Mouse (Mus musculus): ENCODE results near the gene Lrrc52. TPM values are rescaled to one million over a fixed set of nuclear protein-coding genes. Genes with fewer than 3 reads are reported as not detected.

Lrrc52 gene
- polyA plus RNA-seq, 2 experiments = 0.02 TPM; not detected in 1

DNA sequence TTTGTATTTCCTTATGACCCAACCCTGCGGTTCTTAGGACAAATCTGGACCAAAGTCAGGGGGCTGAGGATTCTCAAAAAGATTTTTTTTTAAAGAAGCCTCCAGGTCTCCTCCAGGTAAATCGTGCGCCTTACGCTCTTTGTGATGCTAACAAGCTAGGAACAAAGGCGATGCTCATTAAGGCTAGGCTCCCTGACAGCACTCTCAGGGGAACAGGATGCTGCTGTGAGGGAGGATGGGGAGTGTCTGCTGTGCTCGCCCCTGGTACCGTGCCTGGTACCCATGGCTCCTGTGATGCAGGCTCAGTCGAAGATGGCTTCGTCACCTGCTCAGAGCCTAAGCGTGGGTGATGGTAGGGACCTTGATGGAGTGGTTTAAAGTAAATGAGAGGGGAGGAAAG lies 31.4 kb upstream of the Lrrc52 start:
- Histone ChIP-seq H3K4me1 (replicated peaks; ENCODE audit: control insufficient read depth in 2 of 2, insufficient read depth in 2 of 2, low read length in 1 of 2) (no peaks in the 10 kb centered on the region), H3K4me3 (ENCODE audit: insufficient read depth in 1 of 2, low read depth in 2 of 2, low read length in 2 of 2) (no peak overlapping the region), H3K9me3 (ENCODE audit: control insufficient read depth, low read length) (no peaks in the 10 kb centered on the region), H3K27me3 (ENCODE audit: control insufficient read depth, insufficient read depth, low read length) (no peaks in the 10 kb centered on the region), H3K36me3 (replicated peaks; ENCODE audit: control insufficient read depth, insufficient read depth, low read depth) (no peaks in the 10 kb centered on the region), H3K9ac (replicated peaks) (no peak overlapping the region), H3K4me2 (ENCODE audit: low read depth) (no peak overlapping the region), H3K27ac (no peak overlapping the region)
- no peak for DNase-seq (ENCODE audit: low read depth in 3 of 3, low spot score in 3 of 3)
- no peak for ATAC-seq (ENCODE audit: insufficient read depth)
- 33% methylated on average over 10 of the region's 10 CpGs for WGBS (ENCODE audit: insufficient replicate concordance)
- TF ChIP-seq CTCF (IDR thresholded peaks at IDR 0.05; ENCODE audit: low read depth) (no peak), EP300 (IDR thresholded peaks at IDR 0.05; ENCODE audit: low read depth) (no peak)

- Histone ChIP-seq H3K4me3 (ENCODE audit: insufficient read depth in 1 of 2, low read depth in 2 of 2, low read length in 2 of 2) (no peak overlapping the region), H3K9me3 (ENCODE audit: control insufficient read depth, low read length) (no peaks in the 10 kb centered on the region), H3K9ac (replicated peaks) (no peak overlapping the region), H3K27ac (no peak overlapping the region), H3K4me1 (replicated peaks; ENCODE audit: control insufficient read depth in 2 of 2, insufficient read depth in 2 of 2, low read length in 1 of 2) (no peaks in the 10 kb centered on the region), H3K4me2 (ENCODE audit: low read depth) (no peak overlapping the region), H3K27me3 (ENCODE audit: control insufficient read depth, insufficient read depth, low read length) (no peaks in the 10 kb centered on the region), H3K36me3 (replicated peaks; ENCODE audit: control insufficient read depth, insufficient read depth, low read depth) (no peaks in the 10 kb centered on the region)
- 25% methylated on average over 3 of the region's 3 CpGs for WGBS (ENCODE audit: insufficient replicate concordance)
- TF ChIP-seq CTCF (IDR thresholded peaks at IDR 0.05; ENCODE audit: low read depth) = no peak
- no peak for TF ChIP-seq EP300 (IDR thresholded peaks at IDR 0.05; ENCODE audit: low read depth)
- DNase-seq (ENCODE audit: low read depth in 3 of 3, low spot score in 3 of 3) (no peak), ATAC-seq (ENCODE audit: insufficient read depth) (no peak)
Measured at GRCm38 (mm10) chr1:167497560-167497959, 31.0 kb upstream of the Lrrc52 start.

DNA sequence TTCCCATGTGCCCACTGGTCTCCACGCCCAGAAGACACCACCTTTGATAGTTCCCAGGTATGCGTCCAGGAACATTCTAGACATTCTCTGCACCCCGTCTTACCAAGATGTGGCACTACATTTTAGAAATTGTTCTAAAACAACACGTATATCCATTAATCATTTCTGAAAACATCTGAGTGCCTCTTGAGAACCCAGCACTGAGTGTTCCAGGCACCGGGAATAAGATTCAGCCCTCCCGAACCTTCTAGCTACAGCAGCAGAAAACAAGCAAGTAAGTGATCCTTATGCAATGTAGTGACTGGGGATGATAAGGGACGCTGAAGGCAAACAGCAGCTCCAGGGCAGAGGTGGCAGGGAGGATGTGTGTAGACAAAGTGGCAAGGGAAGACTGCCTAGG lies 24.9 kb upstream of the Lrrc52 start:
- Histone ChIP-seq H3K36me3 (replicated peaks; ENCODE audit: control insufficient read depth, insufficient read depth, low read depth) (no peaks in the 10 kb centered on the region), H3K4me3 (ENCODE audit: insufficient read depth in 1 of 2, low read depth in 2 of 2, low read length in 2 of 2) (no peak overlapping the region), H3K27ac (no peak overlapping the region), H3K9ac (replicated peaks) (no peak overlapping the region), H3K4me1 (replicated peaks; ENCODE audit: control insufficient read depth in 2 of 2, insufficient read depth in 2 of 2, low read length in 1 of 2) (0 out of 4 replicates have a peak, but pooled peaks cover 0 to 2% of the 10 kb centered on the region in 2 experiments), H3K4me2 (ENCODE audit: low read depth) (no peak overlapping the region), H3K9me3 (ENCODE audit: control insufficient read depth, low read length) (no peaks in the 10 kb centered on the region), H3K27me3 (ENCODE audit: control insufficient read depth, insufficient read depth, low read length) (no peaks in the 10 kb centered on the region)
- TF ChIP-seq EP300 (IDR thresholded peaks at IDR 0.05; ENCODE audit: low read depth) (no peak), CTCF (IDR thresholded peaks at IDR 0.05; ENCODE audit: low read depth) (no peak)
- ATAC-seq (ENCODE audit: insufficient read depth) = no peak
- no peak for DNase-seq (ENCODE audit: low read depth in 3 of 3, low spot score in 3 of 3)
- 57% methylated on average over 7 of the region's 7 CpGs for WGBS (ENCODE audit: insufficient replicate concordance)

GRCm38 (mm10) chr1:167487933-167488332 lies 21.4 kb upstream of the Lrrc52 start:
- DNase-seq (ENCODE audit: low read depth in 3 of 3, low spot score in 3 of 3) (no peak), ATAC-seq (ENCODE audit: insufficient read depth) (no peak)
- H3K36me3 ChIP-seq (replicated peaks; ENCODE audit: control insufficient read depth, insufficient read depth, low read depth) = no peaks in the 10 kb centered on the region
- H3K27me3 ChIP-seq (ENCODE audit: control insufficient read depth, insufficient read depth, low read length) = no peaks in the 10 kb centered on the region
- H3K9ac ChIP-seq (replicated peaks) = no peak overlapping the region
- H3K4me1 ChIP-seq (replicated peaks; ENCODE audit: control insufficient read depth in 2 of 2, insufficient read depth in 2 of 2, low read length in 1 of 2) = 0 out of 4 replicates have a peak, but pooled peaks cover 0 to 2% of the 10 kb centered on the region in 2 experiments
- TF ChIP-seq CTCF (IDR thresholded peaks at IDR 0.05; ENCODE audit: low read depth) (no peak), EP300 (IDR thresholded peaks at IDR 0.05; ENCODE audit: low read depth) (no peak)
- H3K4me3 ChIP-seq (ENCODE audit: insufficient read depth in 1 of 2, low read depth in 2 of 2, low read length in 2 of 2) = no peak overlapping the region
- no peak overlapping the region for H3K27ac ChIP-seq
- 80% methylated on average over 5 of the region's 5 CpGs for WGBS (ENCODE audit: insufficient replicate concordance)
- H3K4me2 ChIP-seq (ENCODE audit: low read depth) = no peak overlapping the region
- no peaks in the 10 kb centered on the region for H3K9me3 ChIP-seq (ENCODE audit: control insufficient read depth, low read length)

DNA sequence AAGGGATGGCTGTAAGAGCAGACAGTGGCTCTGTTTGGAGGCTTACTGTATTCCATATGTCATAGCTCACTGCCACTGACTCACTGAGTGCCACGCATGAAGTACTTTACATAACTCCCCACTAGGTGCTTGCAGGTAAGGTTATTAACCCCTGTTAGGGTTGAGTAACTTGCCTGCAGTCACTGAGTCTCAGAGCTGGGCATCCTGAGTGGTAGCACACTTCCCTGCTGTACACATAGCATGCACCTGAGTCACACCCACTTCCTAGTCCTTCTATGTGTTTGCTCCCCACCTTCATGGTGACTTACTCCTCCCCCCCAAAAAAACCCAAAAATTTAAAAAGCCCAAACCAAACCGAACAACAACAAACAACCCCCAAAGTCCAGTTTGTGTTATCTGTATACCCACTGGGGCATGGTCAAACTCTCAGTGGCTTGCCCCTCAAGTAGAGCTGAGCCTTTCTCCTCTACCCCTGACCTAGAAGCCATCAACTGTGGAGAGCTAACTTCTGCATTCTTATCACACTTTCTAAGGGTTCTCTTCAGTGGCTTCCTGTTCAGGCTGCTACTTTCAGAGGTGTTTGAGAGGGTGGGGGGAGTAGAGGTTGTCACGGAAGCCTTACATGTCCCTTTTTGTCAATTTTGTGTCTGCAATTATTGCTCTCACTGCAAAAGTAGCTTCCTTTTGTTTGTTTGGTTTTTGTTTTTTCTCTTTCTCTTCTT lies 20.5 kb upstream of the Lrrc52 start:
- H3K36me3 ChIP-seq (replicated peaks; ENCODE audit: control insufficient read depth, insufficient read depth, low read depth) = no peaks in the 10 kb centered on the region
- H3K9ac ChIP-seq (replicated peaks) = no peak overlapping the region
- ATAC-seq (ENCODE audit: insufficient read depth) = no peak
- DNase-seq (ENCODE audit: low read depth in 3 of 3, low spot score in 3 of 3) = no peak
- H3K27ac ChIP-seq = no peak overlapping the region
- H3K4me1 ChIP-seq (replicated peaks; ENCODE audit: control insufficient read depth in 2 of 2, insufficient read depth in 2 of 2, low read length in 1 of 2) = 0 out of 4 replicates have a peak, but pooled peaks cover 0 to 2% of the 10 kb centered on the region in 2 experiments
- no peak for TF ChIP-seq CTCF (IDR thresholded peaks at IDR 0.05; ENCODE audit: low read depth)
- no peak for TF ChIP-seq EP300 (IDR thresholded peaks at IDR 0.05; ENCODE audit: low read depth)
- no peak overlapping the region for H3K4me3 ChIP-seq (ENCODE audit: insufficient read depth in 1 of 2, low read depth in 2 of 2, low read length in 2 of 2)
- WGBS (ENCODE audit: insufficient replicate concordance) = 27% methylated on average over 3 of the region's 3 CpGs
- H3K27me3 ChIP-seq (ENCODE audit: control insufficient read depth, insufficient read depth, low read length) = no peaks in the 10 kb centered on the region
- H3K4me2 ChIP-seq (ENCODE audit: low read depth) = no peak overlapping the region
- no peaks in the 10 kb centered on the region for H3K9me3 ChIP-seq (ENCODE audit: control insufficient read depth, low read length)
